Mouse (Mus musculus): ENCODE measurements around the gene Bbs12. TPM values are rescaled to one million over a fixed set of nuclear protein-coding genes. Genes with fewer than 3 reads are reported as not detected.

The Bbs12 gene
- polyA plus RNA-seq, 1 experiment from 2014 or later: 4.9 TPM

DNA sequence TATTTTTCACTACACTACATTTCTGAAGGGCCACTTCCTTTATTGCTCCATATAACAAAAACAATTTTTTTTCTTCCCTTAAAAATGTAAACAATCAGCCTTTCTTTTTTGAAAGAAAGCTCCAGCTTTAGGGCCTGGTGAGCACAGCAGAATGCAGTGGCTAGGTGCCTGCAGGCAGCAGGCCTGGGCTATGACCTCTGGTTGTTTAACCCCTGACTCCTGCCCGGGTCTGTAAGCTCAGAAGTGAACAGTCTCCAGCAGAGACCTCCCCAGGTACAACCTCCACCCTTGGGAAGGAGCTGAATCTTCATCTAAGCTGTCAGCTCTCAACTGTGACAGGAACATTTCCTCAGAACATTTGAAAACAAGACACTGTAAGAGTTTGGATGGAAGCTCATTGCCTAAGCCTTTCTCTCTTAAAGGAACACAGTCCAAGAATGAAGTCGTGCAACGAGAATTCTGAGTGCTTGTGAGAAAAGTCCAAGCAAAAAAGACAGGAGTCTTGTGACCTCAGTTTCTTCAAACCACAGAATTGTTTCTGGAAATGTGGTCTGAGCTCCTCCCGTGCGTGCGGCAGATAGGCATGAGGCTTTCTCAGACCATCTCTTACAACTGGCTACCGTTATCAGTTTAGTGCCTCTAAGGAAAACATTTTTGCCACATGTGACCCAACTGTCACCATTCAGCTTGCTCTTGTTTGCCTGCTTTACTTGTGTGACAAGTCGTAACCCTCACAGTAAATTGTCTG lies 8.8 kb upstream of the Bbs12 start:
- peaks cover 4% of the 10 kb centered on the region; the same call in 1 of the 2 replicates for H3K9me3 ChIP-seq (ENCODE audit: control insufficient read depth, low read length)
- peaks cover 0 to 2% of the 10 kb centered on the region in 2 experiments; a peak in 1 of 4 replicates for H3K4me1 ChIP-seq (ENCODE audit: control insufficient read depth in 2 of 2, insufficient read depth in 2 of 2, low read length in 2 of 2)
- no peak overlapping the region for H3K4me2 ChIP-seq (ENCODE audit: low read length)
- H3K36me3 ChIP-seq (ENCODE audit: control insufficient read depth, insufficient read depth, low read length): no peaks in the 10 kb centered on the region
- no peaks in the 10 kb centered on the region for H3K27me3 ChIP-seq (ENCODE audit: control insufficient read depth, insufficient read depth, low read length)
- ATAC-seq (ENCODE audit: insufficient number of reproducible peaks, insufficient read depth, low FRiP score, low read depth): no peak
- no peak overlapping the region for H3K4me3 ChIP-seq (ENCODE audit: control insufficient read depth in 1 of 2, insufficient read depth in 1 of 2, low read depth in 1 of 2, low read length in 2 of 2)
- WGBS: 56% methylated on average over 8 of the region's 8 CpGs
- no peak overlapping the region for H3K9ac ChIP-seq (ENCODE audit: low read length)
- H3K27ac ChIP-seq (replicated peaks in 1 of 2; ENCODE audit: control insufficient read depth in 1 of 2, insufficient read depth in 1 of 2, low read depth in 2 of 2, low read length in 2 of 2): no peak overlapping the region

- peaks cover 3 to 9% of the 10 kb centered on the region in 2 experiments; a peak in 2 of 4 replicates for H3K4me1 ChIP-seq (ENCODE audit: control insufficient read depth in 2 of 2, insufficient read depth in 2 of 2, low read length in 2 of 2)
- H3K9ac ChIP-seq (ENCODE audit: low read length): peak overlapping the region; percentile 91
- 2% methylated on average over 10 of the region's 10 CpGs for WGBS
- no peak overlapping the region; a peak in 1 of 4 replicates for H3K27ac ChIP-seq (replicated peaks in 1 of 2; ENCODE audit: control insufficient read depth in 1 of 2, insufficient read depth in 1 of 2, low read depth in 2 of 2, low read length in 2 of 2)
- no peak for ATAC-seq (ENCODE audit: insufficient number of reproducible peaks, insufficient read depth, low FRiP score, low read depth)
- H3K27me3 ChIP-seq (ENCODE audit: control insufficient read depth, insufficient read depth, low read length): no peaks in the 10 kb centered on the region
- H3K4me2 ChIP-seq (ENCODE audit: low read length): peak overlapping the region; percentile 84
- H3K9me3 ChIP-seq (ENCODE audit: control insufficient read depth, low read length): no peaks in the 10 kb centered on the region
- H3K36me3 ChIP-seq (ENCODE audit: control insufficient read depth, insufficient read depth, low read length): no peaks in the 10 kb centered on the region
- peak overlapping the region; percentile 86 to 92 for H3K4me3 ChIP-seq (ENCODE audit: control insufficient read depth in 1 of 2, insufficient read depth in 1 of 2, low read depth in 1 of 2, low read length in 2 of 2)
These were observed 421 bp upstream of the Bbs12 start for GRCm38 (mm10) chr3:37311897-37312369.

DNA sequence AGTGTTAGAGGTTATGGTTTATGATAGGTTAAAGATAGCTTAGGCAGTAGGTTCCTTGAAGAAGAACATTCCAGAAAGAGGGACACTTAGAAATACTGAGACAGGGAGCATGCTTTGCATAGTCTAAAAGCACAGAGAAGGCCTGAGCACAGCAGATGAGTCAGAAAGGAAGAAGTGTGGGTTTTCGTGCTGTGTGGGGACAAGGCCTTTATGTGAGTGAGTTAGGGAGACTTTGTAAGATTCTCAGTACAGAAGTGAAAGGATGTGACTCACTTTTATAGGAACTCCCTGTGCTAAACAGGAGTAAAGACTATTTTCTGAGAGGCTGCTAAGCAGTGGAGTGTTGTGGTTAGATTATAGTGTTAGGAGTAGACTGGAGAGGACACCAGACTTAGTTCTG lies 1.0 kb downstream of the Bbs12 start:
- H3K9me3 ChIP-seq (ENCODE audit: control insufficient read depth, low read length): no peaks in the 10 kb centered on the region
- H3K27ac ChIP-seq (replicated peaks in 1 of 2; ENCODE audit: control insufficient read depth in 1 of 2, insufficient read depth in 1 of 2, low read depth in 2 of 2, low read length in 2 of 2): no peak overlapping the region
- H3K4me1 ChIP-seq (ENCODE audit: control insufficient read depth in 2 of 2, insufficient read depth in 2 of 2, low read length in 2 of 2): peaks cover 3 to 9% of the 10 kb centered on the region in 2 experiments; a peak in 2 of 4 replicates
- no peak for ATAC-seq (ENCODE audit: insufficient number of reproducible peaks, insufficient read depth, low FRiP score, low read depth)
- no peaks in the 10 kb centered on the region for H3K27me3 ChIP-seq (ENCODE audit: control insufficient read depth, insufficient read depth, low read length)
- peak overlapping the region in 1 of 2 experiments; percentile 86; a peak in 2 of 4 replicates for H3K4me3 ChIP-seq (ENCODE audit: control insufficient read depth in 1 of 2, insufficient read depth in 1 of 2, low read depth in 1 of 2, low read length in 2 of 2)
- H3K36me3 ChIP-seq (ENCODE audit: control insufficient read depth, insufficient read depth, low read length): no peaks in the 10 kb centered on the region
- 47% methylated on average over 1 of the region's 1 CpGs for WGBS
- H3K4me2 ChIP-seq (ENCODE audit: low read length): peak overlapping the region; percentile 84
- peak overlapping the region; percentile 91 for H3K9ac ChIP-seq (ENCODE audit: low read length)

GRCm38 (mm10) chr3:37316233-37316632 lies 3.9 kb downstream of the Bbs12 start:
- H3K36me3 ChIP-seq (ENCODE audit: control insufficient read depth, insufficient read depth, low read length): peaks cover 11% of the 10 kb centered on the region
- no peaks in the 10 kb centered on the region for H3K27me3 ChIP-seq (ENCODE audit: control insufficient read depth, insufficient read depth, low read length)
- H3K4me3 ChIP-seq (ENCODE audit: control insufficient read depth in 1 of 2, insufficient read depth in 1 of 2, low read depth in 1 of 2, low read length in 2 of 2): no peak overlapping the region
- 88% methylated on average over 1 of the region's 1 CpGs for WGBS
- H3K9ac ChIP-seq (ENCODE audit: low read length): no peak overlapping the region
- ATAC-seq (ENCODE audit: insufficient number of reproducible peaks, insufficient read depth, low FRiP score, low read depth): no peak
- no peak overlapping the region for H3K27ac ChIP-seq (replicated peaks in 1 of 2; ENCODE audit: control insufficient read depth in 1 of 2, insufficient read depth in 1 of 2, low read depth in 2 of 2, low read length in 2 of 2)
- H3K4me2 ChIP-seq (ENCODE audit: low read length): no peak overlapping the region
- peaks cover 3 to 9% of the 10 kb centered on the region in 2 experiments; a peak in 2 of 4 replicates for H3K4me1 ChIP-seq (ENCODE audit: control insufficient read depth in 2 of 2, insufficient read depth in 2 of 2, low read length in 2 of 2)
- no peaks in the 10 kb centered on the region for H3K9me3 ChIP-seq (ENCODE audit: control insufficient read depth, low read length)

DNA sequence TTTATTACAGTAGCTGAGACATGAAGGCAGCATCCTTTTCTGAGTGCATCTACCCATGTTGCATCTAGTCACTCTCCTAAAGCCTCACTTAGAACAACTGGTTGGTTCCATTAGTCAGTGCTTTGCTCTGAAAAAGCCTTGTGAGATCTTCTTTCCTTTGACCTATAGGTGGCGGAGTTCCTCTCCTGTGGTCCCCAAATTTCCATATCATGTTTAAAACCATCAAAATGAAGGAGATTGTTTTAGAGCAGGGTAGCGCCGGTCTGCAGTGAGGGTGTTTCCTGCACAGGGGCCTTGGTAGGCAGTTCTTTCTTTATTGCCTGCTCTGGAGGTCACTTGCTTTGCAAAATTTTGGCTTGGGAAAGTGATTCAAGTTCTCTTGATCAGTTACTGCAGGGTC lies 12.0 kb downstream of the Bbs12 start:
- Histone ChIP-seq H3K27me3 (ENCODE audit: control insufficient read depth, insufficient read depth, low read length) (no peaks in the 10 kb centered on the region), H3K9ac (ENCODE audit: low read length) (no peak overlapping the region), H3K4me3 (ENCODE audit: control insufficient read depth in 1 of 2, insufficient read depth in 1 of 2, low read depth in 1 of 2, low read length in 2 of 2) (no peak overlapping the region), H3K4me1 (ENCODE audit: control insufficient read depth in 2 of 2, insufficient read depth in 2 of 2, low read length in 2 of 2) (no peaks in the 10 kb centered on the region; a peak in 2 of 4 replicates), H3K4me2 (ENCODE audit: low read length) (no peak overlapping the region), H3K9me3 (ENCODE audit: control insufficient read depth, low read length) (no peaks in the 10 kb centered on the region), H3K36me3 (ENCODE audit: control insufficient read depth, insufficient read depth, low read length) (peaks cover 8% of the 10 kb centered on the region), H3K27ac (replicated peaks in 1 of 2; ENCODE audit: control insufficient read depth in 1 of 2, insufficient read depth in 1 of 2, low read depth in 2 of 2, low read length in 2 of 2) (no peak overlapping the region)
- no peak for ATAC-seq (ENCODE audit: insufficient number of reproducible peaks, insufficient read depth, low FRiP score, low read depth)
- WGBS: 38% methylated on average over 3 of the region's 3 CpGs

- Histone ChIP-seq H3K4me2 (ENCODE audit: low read length) (no peak overlapping the region), H3K9me3 (ENCODE audit: control insufficient read depth, low read length) (no peaks in the 10 kb centered on the region), H3K36me3 (ENCODE audit: control insufficient read depth, insufficient read depth, low read length) (no peaks in the 10 kb centered on the region), H3K4me3 (ENCODE audit: control insufficient read depth in 1 of 2, insufficient read depth in 1 of 2, low read depth in 1 of 2, low read length in 2 of 2) (no peak overlapping the region), H3K27me3 (ENCODE audit: control insufficient read depth, insufficient read depth, low read length) (no peaks in the 10 kb centered on the region), H3K9ac (ENCODE audit: low read length) (no peak overlapping the region), H3K27ac (replicated peaks in 1 of 2; ENCODE audit: control insufficient read depth in 1 of 2, insufficient read depth in 1 of 2, low read depth in 2 of 2, low read length in 2 of 2) (no peak overlapping the region), H3K4me1 (ENCODE audit: control insufficient read depth in 2 of 2, insufficient read depth in 2 of 2, low read length in 2 of 2) (no peaks in the 10 kb centered on the region; a peak in 3 of 4 replicates)
- WGBS: 66% methylated on average over 5 of the region's 5 CpGs
- ATAC-seq (ENCODE audit: insufficient number of reproducible peaks, insufficient read depth, low FRiP score, low read depth): no peak
These were observed 13.2 kb downstream of the Bbs12 start for GRCm38 (mm10) chr3:37325317-37326112.

DNA sequence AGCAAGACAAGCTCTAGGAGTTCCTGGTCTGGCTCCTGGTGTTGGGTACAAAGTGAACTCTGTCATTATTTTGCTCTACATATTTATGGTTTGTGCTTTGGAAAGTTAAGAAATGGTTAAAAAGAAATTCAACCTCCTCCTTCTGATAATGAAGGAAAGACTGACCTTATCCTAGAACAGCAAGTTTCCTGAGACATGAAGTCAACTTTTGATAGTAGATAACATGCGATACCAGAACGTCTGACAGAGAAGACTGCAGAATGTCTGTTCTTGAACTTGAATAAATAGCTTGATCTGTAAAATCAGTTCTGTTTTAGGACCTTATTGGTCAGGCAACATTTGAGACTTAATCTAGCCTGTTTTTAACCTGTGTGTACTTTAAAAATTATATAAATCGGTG lies 14.3 kb downstream of the Bbs12 start:
- H3K27ac ChIP-seq (replicated peaks in 1 of 2; ENCODE audit: control insufficient read depth in 1 of 2, insufficient read depth in 1 of 2, low read depth in 2 of 2, low read length in 2 of 2): no peak overlapping the region

More for the DNA sequence above, 14.3 kb downstream of the Bbs12 start:
- H3K4me2 ChIP-seq (ENCODE audit: low read length): no peak overlapping the region
- WGBS: 57% methylated on average over 3 of the region's 3 CpGs
- H3K36me3 ChIP-seq (ENCODE audit: control insufficient read depth, insufficient read depth, low read length): no peaks in the 10 kb centered on the region
- no peak for ATAC-seq (ENCODE audit: insufficient number of reproducible peaks, insufficient read depth, low FRiP score, low read depth)
- H3K4me1 ChIP-seq (ENCODE audit: control insufficient read depth in 2 of 2, insufficient read depth in 2 of 2, low read length in 2 of 2): no peaks in the 10 kb centered on the region; a peak in 3 of 4 replicates
- H3K9ac ChIP-seq (ENCODE audit: low read length): no peak overlapping the region
- H3K9me3 ChIP-seq (ENCODE audit: control insufficient read depth, low read length): no peaks in the 10 kb centered on the region
- no peak overlapping the region for H3K4me3 ChIP-seq (ENCODE audit: control insufficient read depth in 1 of 2, insufficient read depth in 1 of 2, low read depth in 1 of 2, low read length in 2 of 2)
- H3K27me3 ChIP-seq (ENCODE audit: control insufficient read depth, insufficient read depth, low read length): no peaks in the 10 kb centered on the region

Data from heart, embryonic 14.5 days (tissue).